ENCODE assay signal across 15 mouse cellular contexts in the genomic region with DNA sequence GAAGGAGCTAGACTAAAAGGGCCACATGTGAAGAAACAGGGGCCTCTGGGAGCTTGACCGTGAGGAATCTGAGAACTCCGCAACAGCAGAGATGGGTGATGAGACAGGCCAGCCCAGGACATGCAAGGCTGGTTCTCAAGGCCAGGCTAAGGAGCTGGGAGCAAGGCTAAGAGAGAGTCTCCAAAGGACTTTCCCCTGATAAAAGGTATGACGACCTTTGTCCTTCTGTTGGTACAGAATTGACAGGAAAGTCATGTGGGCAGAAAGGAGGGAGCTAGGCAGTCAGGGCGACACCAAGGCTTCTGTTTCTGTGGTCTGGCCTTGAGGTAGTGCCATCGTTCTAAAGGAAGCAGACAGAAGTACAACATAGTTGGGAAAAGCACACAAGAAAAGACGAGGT.
"Had no signal": no experiment of that assay in that cellular context is flagged by ENCODE, and none has a peak within 500 bp of the region (broad histone marks: within the 10 kb centered on the region; RNA-seq: fewer than 3 reads in every experiment).

No protein-coding gene starts in this region.

- H3K4me3 ChIP-seq: neural tube, embryonic 12.5 days; neural tube, embryonic 13.5 days; neural tube, embryonic 15.5 days; stomach, embryonic 15.5 days had no signal

- H3K4me1 ChIP-seq: neural tube, embryonic 12.5 days; neural tube, embryonic 13.5 days; neural tube, embryonic 15.5 days; stomach, embryonic 15.5 days had no signal

- DNase-seq: right cerebral cortex, postnatal 14 days; right cerebral cortex, postnatal 25 days; right cerebral cortex, postnatal 4 days; spleen, adult 18-20 months; thymus, adult 18-20 months; thymus, adult 2 months; thymus, postnatal 14 days; thymus, postnatal 25 days; thymus, postnatal 36 days; thymus, postnatal 4 days had no signal

- H3K4me2 ChIP-seq: neural tube, embryonic 12.5 days; neural tube, embryonic 13.5 days; neural tube, embryonic 15.5 days; stomach, embryonic 15.5 days had no signal

- H3K36me3 ChIP-seq: stomach, embryonic 15.5 days had no signal

- H3K27me3 ChIP-seq: neural tube, embryonic 12.5 days; neural tube, embryonic 13.5 days; neural tube, embryonic 15.5 days; stomach, embryonic 15.5 days had no signal

- H3K27ac ChIP-seq: neural tube, embryonic 12.5 days; neural tube, embryonic 13.5 days; neural tube, embryonic 15.5 days; stomach, embryonic 15.5 days; stomach, postnatal 0 days had no signal

- H3K9ac ChIP-seq: neural tube, embryonic 12.5 days; neural tube, embryonic 13.5 days; neural tube, embryonic 15.5 days; stomach, embryonic 15.5 days had no signal

- H3K9me3 ChIP-seq: neural tube, embryonic 12.5 days; neural tube, embryonic 13.5 days; neural tube, embryonic 15.5 days; stomach, embryonic 15.5 days had no signal
